Mouse (Mus musculus) ES-Bruce4 (cell line): Measurements from ENCODE around the gene Rbms1.

Experiments used
- CTCF ChIP-seq: IDR thresholded peaks from one replicate; pipeline ENCODE4 v1.8.1; 2011; ENCODE audit warnings: low read depth, low read length
- POLR2A ChIP-seq: IDR thresholded peaks from one replicate; pipeline ENCODE4 v1.8.1; 2011; ENCODE audit warnings: low read length; ENCODE audit not compliant: insufficient read depth

- TF ChIP-seq POLR2A (no peak), CTCF (no peak)
Observed at GRCm38 (mm10) chr2:60798767-60799529, 164.0 kb downstream of the Rbms1 start.
